Mouse (Mus musculus) telencephalon, adult 2 months (tissue): ENCODE measurements around the gene Pik3c2b.

Source experiments
- DNase-seq: peaks from one replicate; pipeline ENCODE4 v3.0.0-alpha.2; 2011; ENCODE audit warnings: low read depth, low spot score

Pik3c2b gene

DNA sequence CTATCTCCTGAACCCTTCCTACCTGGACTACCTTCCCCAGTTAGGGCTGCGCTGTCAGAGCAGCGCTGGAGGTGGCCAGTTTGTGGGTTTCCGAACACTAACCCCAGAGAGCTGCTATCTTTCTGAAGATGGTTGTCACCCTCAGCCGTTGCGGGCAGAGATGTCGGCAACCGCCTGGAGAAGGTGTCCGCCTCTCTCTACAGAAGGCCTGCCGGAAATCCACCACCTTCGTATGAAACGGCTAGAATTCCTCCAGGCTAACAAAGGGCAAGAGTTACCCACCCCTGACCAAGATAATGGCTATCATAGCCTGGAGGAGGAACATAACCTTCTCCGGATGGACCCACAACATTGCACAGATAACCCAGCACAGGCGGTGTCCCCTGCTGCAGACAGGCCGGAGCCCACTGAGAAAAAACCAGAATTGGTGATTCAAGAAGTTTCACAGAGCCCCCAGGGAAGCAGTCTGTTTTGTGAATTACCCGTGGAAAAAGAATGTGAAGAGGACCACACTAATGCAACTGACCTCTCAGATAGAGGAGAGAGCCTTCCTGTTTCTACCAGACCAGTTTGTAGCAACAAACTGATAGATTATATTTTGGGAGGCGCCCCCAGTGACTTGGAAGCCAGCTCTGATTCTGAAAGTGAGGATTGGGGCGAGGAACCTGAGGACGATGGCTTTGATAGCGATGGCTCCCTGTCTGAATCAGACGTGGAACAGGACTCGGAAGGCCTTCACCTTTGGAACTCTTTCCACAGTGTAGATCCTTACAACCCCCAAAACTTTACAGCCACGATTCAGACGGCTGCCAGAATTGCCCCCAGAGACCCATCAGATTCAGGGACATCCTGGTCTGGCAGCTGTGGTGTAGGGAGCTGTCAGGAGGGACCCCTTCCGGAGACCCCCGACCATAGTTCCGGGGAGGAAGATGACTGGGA lies 87.2 kb downstream of the Pik3c2b start:
- no peak for DNase-seq

DNA sequence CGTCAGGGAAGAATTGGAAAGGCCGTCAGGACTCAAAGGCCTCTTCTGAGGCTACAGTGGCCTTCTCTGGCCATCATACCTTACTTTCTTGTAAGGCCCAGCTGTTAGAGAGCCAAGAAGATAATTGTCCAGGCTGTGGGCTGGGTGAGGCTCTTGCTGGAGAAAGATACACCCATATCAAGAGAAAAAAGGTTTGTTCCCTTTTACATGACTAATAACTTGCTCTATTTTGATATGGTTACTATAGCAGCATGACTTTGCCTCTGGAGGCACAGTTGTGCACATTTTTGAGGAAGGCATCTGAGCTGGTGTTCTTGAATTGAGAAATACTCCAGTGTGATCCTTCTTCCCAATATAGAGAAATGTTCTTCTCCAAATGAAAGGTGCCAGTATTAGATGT lies 88.0 kb downstream of the Pik3c2b start:
- DNase-seq = no peak

DNA sequence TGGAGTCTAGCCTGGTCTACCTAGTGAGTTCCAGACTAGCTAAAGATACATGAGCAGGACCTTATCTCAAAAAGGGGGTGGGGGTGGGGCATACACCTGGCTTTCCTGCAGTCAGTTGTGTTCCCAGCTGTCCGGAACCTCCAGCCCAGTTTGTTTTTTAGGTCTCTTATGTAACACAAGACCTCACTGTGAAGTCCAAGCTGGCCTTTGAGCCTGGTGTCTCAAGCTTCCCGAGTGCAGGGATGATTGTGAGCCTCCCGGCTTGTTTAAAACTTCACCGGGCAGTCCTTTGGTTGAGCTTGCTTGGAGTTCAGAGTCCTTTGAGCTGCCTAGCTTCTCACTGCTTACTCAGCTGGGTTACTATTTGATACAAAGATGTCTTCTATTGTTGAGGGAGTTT lies 88.6 kb downstream of the Pik3c2b start:
- no peak for DNase-seq

DNA sequence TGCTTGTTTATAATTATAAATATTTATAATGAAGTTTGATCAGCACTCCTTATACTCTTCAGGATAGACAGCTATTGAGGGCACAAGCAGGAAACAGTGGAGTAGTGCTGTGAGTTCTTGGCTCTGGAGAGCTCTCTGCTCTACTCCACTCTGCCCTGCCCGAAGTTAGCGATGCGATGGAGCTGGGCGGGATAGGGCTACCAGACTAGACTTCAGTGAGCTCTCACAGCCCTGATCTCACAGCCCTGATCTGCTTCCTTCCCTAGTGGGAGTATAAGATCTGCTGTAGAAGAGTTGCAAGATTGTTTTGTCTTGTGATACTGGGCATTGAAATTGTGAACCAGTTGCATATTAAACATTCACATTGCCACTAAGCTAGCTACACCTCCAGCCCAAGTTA lies 89.4 kb downstream of the Pik3c2b start:
- no peak for DNase-seq

DNA sequence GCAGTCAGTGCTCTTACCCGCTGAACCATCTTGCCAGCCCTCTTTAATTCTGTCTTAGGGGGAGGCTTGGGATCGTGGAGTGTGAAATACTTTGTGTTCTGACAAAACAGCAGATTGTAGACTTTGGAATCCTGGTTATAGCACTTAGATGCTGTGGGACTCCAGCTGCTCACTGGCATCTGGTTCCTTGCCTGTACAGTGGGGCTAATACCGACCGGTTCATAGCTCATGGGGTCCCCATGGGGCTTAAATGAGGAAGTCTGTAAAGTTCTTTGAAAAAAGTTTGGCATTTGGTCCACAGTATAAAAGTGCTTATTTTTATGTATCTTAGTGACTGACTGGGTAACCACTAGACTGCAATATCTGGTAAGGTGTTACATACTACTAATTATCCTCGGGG lies 90.3 kb downstream of the Pik3c2b start:
- DNase-seq = no peak

DNA sequence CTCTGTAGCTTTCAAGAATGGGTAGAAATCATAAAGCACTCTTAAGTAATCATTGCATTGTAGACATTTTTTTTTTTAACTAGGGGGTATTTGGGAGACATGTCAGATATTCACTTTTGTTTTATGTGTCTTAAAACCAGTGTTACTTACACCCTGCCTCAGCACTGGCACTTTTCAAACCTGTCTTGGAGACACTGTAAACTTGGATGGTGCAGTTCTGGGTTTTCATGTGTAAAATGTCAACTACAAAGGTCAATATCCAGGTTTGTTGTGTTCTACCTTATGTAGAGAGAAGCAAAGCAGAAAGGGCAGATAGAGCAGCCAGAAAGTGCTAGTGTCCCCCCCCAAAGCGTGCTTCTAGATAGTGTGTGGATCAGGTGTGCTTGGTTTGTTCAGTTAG lies 92.9 kb downstream of the Pik3c2b start:
- DNase-seq = no peak

DNA sequence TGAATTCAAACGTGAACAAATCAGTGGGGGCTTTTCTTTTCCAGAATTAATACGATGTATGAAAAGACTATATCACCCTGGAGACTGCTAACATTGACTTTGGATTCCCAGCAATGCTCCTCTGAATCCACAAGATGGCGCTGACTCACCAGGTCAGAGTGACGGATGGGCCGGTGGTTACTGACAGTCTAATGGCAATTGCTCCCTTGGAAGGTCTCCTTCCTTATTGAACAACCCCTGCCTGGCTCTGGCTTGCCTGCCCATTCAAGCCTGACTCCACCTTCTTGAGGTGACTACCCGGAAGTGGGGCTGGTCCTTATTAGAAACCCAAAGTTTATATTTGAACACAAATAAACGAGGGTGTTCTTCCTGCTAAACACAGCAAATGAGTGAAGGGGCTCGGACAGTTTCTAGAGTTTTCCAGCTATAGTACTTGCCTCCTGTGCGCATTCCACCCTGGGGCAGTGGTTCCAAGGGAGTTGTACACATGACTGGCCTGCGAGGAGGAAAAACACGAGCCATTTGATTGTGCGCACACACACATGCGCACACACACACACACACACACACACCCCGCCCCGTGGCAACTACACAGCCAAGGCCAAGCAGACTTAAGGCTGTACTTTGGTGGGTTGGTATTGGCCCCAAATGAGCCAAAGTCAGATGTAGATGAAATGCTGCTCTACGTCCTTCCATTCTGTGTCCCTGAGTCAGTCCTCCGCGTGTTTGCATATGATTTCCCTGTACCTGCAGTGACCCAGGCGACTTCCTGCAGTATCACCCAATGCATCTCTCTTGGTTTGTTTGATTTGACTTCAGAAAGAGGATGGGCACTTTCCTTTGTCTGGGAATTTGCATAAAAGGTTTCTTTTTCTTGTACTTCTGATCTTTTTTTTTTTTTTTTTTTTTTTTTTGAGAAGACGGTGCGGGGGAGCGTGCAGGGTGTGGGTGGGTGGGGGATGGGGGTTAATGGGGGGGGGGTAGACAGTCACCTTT lies 100.8 kb downstream of the Pik3c2b start:
- DNase-seq = no peak

DNA sequence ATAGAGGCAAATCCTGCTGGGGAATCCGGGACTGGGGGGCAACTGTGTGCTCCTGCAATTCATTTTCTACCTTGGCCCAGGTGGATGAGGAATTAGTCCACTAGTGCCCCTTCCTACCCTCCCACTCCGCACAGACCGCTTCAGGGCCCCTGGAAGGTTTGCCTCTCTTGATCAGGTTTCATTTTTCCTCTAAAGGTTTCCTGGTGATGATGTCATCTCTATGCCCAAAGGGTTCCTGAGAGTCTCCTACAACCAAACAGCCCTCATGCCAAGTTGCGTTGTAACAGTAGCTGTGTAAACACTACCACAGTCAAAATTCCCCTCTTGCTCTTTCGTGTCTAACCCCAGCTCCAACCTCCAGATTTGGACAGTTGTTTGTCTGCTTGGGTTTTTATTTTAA lies 101.9 kb downstream of the Pik3c2b start:
- DNase-seq = no peak

DNA sequence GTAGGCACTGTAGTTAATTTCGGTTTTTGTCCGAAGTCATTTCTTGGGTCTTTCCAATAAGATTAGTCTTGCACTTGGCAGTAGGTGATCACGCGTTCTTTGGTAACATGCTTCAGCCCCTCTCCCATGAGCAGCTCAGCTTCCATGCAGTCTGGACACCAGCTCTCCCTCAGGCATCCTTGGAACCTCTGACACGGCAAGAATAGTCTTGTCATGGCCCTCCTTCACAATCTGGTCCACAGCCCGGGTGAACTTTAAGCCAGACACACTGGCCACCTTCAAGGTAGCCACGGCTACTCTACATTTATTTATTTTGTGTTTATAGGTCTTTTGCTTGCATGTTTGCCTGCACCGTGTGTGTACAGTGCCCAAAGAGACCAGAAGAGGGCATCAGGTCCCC lies 102.7 kb downstream of the Pik3c2b start:
- no peak for DNase-seq

DNA sequence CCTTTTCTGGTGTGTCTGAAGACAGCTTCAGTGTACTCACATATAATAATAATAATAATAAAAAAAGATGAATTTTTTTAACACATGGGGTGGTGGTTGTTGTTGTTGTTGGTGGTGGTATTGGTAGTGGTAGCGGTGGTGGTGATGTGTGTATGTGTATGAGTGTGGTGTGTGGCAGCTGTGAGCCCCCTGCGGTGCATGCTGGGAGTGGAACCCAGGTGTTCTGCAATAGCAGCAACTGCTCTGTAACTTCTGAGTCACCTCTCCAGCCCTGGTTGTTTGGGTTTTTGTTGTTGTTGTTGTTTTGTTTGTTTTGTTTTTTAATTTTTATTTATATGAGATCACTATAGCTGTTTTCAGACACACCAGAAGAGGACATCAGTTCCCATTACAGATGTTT lies 105.1 kb downstream of the Pik3c2b start:
- no peak for DNase-seq

DNA sequence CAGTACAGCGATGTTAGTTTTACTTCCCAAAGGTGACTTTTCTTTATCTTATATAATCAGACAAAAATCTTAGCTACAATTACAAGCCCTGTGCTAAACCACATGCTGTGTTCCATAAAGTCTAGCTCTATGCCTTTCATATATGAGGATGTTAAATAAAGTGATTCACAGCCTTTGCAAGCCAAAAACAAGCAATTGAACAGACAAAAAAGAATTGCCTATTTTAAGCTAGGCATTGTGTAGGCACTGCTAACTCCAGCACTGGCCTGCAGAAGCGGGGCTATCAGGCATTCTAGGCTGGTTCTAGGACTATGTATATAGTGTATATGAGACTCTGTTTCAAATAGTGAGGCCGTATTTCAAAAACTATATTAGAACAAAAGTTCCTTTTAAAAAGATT lies 106.7 kb downstream of the Pik3c2b start:
- DNase-seq = no peak

DNA sequence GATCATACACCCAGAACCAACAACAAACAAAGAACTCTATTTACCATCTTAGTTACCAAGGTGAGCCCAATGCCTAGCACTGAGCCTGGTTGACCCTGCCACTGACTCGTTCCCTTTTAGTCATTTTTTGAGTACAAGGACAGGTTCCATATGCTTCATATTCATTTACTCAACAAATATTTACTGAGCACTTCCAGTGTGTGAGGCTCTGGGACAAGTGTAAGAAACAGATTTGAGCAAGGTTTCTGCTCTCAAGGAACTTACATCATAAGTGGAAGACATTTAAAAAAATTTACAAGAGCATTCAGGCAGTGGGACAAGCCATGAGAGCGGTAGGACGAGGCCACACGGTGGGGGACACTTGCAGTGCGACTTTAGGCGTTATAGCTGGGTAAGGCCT lies 109.8 kb downstream of the Pik3c2b start:
- DNase-seq = no peak
